Mouse (Mus musculus) brain, embryonic 14.5 days (tissue): ENCODE data around the gene Gmnn. TPM values are rescaled to one million over a fixed set of nuclear protein-coding genes. Genes with fewer than 3 reads are reported as not detected.

ENCODE experiments used
- DNase-seq: peaks from one replicate; pipeline ENCODE4 v3.0.0-alpha.2; 2011; ENCODE audit warnings: low read depth
- CTCF ChIP-seq: fragments of 200-500 bp; IDR thresholded peaks from 2 replicates; pipeline ENCODE4 v1.5.1; 2012; ENCODE audit warnings: inconsistent platforms, mild to moderate bottlenecking, moderate library complexity, borderline replicate concordance; ENCODE audit not compliant: insufficient read depth, insufficient read length; ENCODE audit errors: extremely low read depth
- POLR2A ChIP-seq: fragments of 200-500 bp; IDR thresholded peaks from 2 replicates; pipeline ENCODE4 v1.6.1; 2012; ENCODE audit warnings: mild to moderate bottlenecking, inconsistent platforms, borderline replicate concordance; ENCODE audit not compliant: poor library complexity, insufficient read depth, insufficient read length, severe bottlenecking; ENCODE audit errors: extremely low read depth
- polyA plus RNA-seq: library from polyadenylated mRNA; depleted of rRNA; stranded (reverse); fragments of >200 nt; gene quantifications from 2 replicates; pipeline ENCODE4 v1.2.3, GENCODE M21; 2012; rRNA removed

The Gmnn gene
- polyA plus RNA-seq, 1 experiment, result 13.6 TPM

DNA sequence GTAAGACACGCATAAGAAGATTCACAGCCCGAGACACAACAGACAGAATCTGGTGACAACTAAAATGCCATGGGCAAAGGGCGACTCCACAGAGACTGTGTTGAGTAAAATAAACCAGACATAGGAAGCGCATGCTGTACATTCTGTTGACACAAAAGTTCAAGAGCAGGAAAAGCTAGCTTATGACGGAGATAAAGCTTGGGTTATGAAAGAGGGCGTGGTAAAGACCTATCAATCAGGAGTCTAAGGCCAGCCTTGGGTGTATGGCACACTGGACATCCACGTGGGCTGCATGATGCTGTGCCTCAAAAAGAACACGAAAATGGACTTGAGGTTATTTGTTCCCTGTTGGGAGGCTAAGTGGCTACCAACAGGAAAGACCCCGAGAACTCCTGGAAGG is 45.3 kb downstream of the Gmnn start:
- TF ChIP-seq POLR2A (no peak), CTCF (no peak)
- DNase-seq, result no peak

- TF ChIP-seq CTCF (no peak), POLR2A (no peak)
- no peak for DNase-seq
Measured at GRCm38 (mm10) chr13:24715601-24716000, 46.1 kb downstream of the Gmnn start.

DNA sequence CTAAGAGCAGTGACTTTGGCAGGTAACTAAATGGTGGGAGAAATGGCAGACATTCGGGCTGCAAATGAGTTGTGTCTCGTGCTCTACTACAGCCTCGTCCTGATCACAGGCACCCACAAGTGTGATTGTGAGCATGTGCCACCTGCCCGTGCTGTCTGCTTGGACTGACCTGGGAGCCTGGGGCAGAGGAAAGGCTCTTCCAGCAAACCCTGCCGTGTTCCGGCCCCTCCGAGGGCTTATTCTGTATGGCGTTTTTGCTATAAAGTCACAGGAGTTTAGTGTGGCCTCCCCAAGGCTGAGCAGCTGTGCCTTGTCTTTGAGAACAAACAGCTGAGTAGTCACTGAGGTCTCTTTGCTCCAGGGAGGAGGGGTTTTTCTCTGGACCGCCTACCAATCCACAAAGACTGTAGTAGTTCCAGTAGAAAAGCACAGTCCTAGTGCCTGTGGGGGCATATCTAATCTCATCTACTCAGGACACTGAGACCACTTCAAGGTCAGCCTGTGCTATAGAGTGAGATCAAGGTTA is 47.3 kb downstream of the Gmnn start:
- TF ChIP-seq POLR2A (no peak), CTCF (no peak)
- no peak for DNase-seq

- peak; percentile 97 for TF ChIP-seq CTCF
- TF ChIP-seq POLR2A, result no peak
- DNase-seq, result peak; percentile 89
Measured at GRCm38 (mm10) chr13:24713434-24714000, 48.2 kb downstream of the Gmnn start.

GRCm38 (mm10) chr13:24712581-24713130 is 49.1 kb downstream of the Gmnn start:
- no peak for DNase-seq
- TF ChIP-seq POLR2A (no peak), CTCF (no peak)

DNA sequence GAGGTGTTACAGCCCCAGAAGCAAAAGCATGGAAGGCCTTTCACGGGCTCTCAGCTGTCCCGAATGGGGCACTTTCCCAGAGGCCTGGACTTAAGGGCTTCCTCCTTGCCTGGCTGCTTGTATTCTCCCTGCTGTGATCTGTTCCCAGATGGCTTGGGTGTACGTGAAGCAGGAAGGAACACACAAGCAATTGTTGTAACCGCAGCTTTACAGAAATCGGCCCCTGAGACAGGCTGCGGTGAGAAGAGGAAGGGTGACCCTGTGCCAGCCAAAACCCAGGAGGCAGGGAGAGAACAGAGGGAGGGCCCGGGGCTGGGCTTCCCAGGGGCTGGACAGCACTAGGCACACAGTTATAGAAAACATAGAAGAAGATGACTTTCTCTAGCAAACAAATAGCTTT is 50.8 kb downstream of the Gmnn start:
- TF ChIP-seq CTCF (no peak), POLR2A (no peak)

GRCm38 (mm10) chr13:24709656-24710396 is 51.9 kb downstream of the Gmnn start:
- no peak for DNase-seq
- TF ChIP-seq CTCF (no peak), POLR2A (no peak)

More for the DNA sequence above, 50.8 kb downstream of the Gmnn start:
- no peak for DNase-seq

- TF ChIP-seq CTCF (no peak), POLR2A (no peak)
- DNase-seq, result no peak
Measured at GRCm38 (mm10) chr13:24702128-24702527, 59.6 kb downstream of the Gmnn start.

Other genes starting within 250 kb of the Gmnn start
- 29.5 and 32.0 TPM in 2 replicates for gene Ripor2, start 179.7 kb downstream of the Gmnn start, polyA plus RNA-seq
- gene Armh2, start 20.7 kb downstream of the Gmnn start, polyA plus RNA-seq, result 0.10 TPM in 1 of 2 replicates, not detected in the other
- gene BC005537, start 39.7 kb upstream of the Gmnn start, polyA plus RNA-seq, result 114 and 115 TPM in 2 replicates
- 33.9 and 38.0 TPM in 2 replicates for gene Acot13, start 69.6 kb upstream of the Gmnn start, polyA plus RNA-seq
- gene Tdp2, start 69.8 kb upstream of the Gmnn start, polyA plus RNA-seq, result 46.8 and 63.3 TPM in 2 replicates
- gene D130043K22Rik, start 83.2 kb upstream of the Gmnn start, polyA plus RNA-seq, result 1.9 and 3.6 TPM in 2 replicates
- gene Aldh5a1, start 175.7 kb upstream of the Gmnn start, polyA plus RNA-seq, result 12.2 and 17.9 TPM in 2 replicates
- gene Gpld1, start 181.2 kb upstream of the Gmnn start, polyA plus RNA-seq, result 1.8 and 2.6 TPM in 2 replicates